Mouse (Mus musculus): ENCODE results near the gene Psmb3. TPM values are rescaled to one million over a fixed set of nuclear protein-coding genes. Genes with fewer than 3 reads are reported as not detected.
A peak's percentile ranks its signal among the peaks of the same experiment; 100 is the strongest.
"Not testable (repeated sequence)": the region's sequence is repeated elsewhere in the genome, so short reads cannot be mapped to it uniquely, and the experiment has no call there.

Psmb3 gene
- polyA plus RNA-seq, 1 experiment, result 44.4 TPM

GRCm38 (mm10) chr11:97733689-97734088 lies 30.5 kb downstream of the Psmb3 start:
- H3K9me3 ChIP-seq, result no peaks in the 10 kb centered on the region
- H3K27me3 ChIP-seq (replicated peaks), result no peaks in the 10 kb centered on the region
- TF ChIP-seq FLI1 (IDR thresholded peaks at IDR 0.05; ENCODE audit: low read length) (no peak), GATA1 (IDR thresholded peaks at IDR 0.05; ENCODE audit: borderline replicate concordance, low read length) (no peak)
- peak overlapping the region; percentile 74 for H3K4me3 ChIP-seq (replicated peaks)
- peaks cover 74% of the 10 kb centered on the region for H3K36me3 ChIP-seq (replicated peaks; ENCODE audit: low read length)
- H3K4me1 ChIP-seq, result peaks cover 91% of the 10 kb centered on the region

DNA sequence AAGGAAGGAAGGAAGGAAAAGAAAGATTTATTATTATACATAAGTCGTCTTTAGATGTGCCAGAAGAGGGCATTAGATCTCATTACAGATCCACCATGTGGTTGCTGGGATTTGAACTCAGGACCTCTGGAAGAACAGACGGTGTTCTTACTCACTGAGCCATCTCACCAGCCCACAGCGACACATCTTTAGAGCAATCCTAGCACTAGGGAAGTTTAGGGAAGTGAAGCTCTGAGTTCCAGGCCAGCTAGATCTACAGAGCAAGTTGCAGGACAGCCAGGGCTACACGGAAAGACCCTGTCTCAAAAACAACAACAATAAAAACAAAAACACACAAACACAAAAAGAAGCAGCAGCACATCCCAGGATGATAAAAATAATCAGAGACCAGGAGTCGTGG lies 31.6 kb downstream of the Psmb3 start:
- H3K36me3 ChIP-seq (replicated peaks; ENCODE audit: low read length), result peaks cover 74% of the 10 kb centered on the region
- not testable (repeated sequence) for H3K27me3 ChIP-seq (replicated peaks); H3K4me3 ChIP-seq (replicated peaks); H3K9me3 ChIP-seq
- H3K4me1 ChIP-seq, result peaks cover 85% of the 10 kb centered on the region

GRCm38 (mm10) chr11:97736645-97737044 lies 33.4 kb downstream of the Psmb3 start:
- TF ChIP-seq FLI1 (IDR thresholded peaks at IDR 0.05; ENCODE audit: low read length), result no peak
- TF ChIP-seq GATA1 (IDR thresholded peaks at IDR 0.05; ENCODE audit: borderline replicate concordance, low read length), result no peak
- peaks cover 66% of the 10 kb centered on the region for H3K36me3 ChIP-seq (replicated peaks; ENCODE audit: low read length)
- no peaks in the 10 kb centered on the region for H3K9me3 ChIP-seq
- peaks cover 84% of the 10 kb centered on the region for H3K4me1 ChIP-seq
- no peak overlapping the region for H3K4me3 ChIP-seq (replicated peaks)
- no peaks in the 10 kb centered on the region for H3K27me3 ChIP-seq (replicated peaks)

GRCm38 (mm10) chr11:97737600-97737999 lies 34.4 kb downstream of the Psmb3 start:
- Histone ChIP-seq H3K4me3 (replicated peaks) (no peak overlapping the region), H3K36me3 (replicated peaks; ENCODE audit: low read length) (peaks cover 62% of the 10 kb centered on the region), H3K27me3 (replicated peaks) (no peaks in the 10 kb centered on the region), H3K4me1 (peaks cover 86% of the 10 kb centered on the region), H3K9me3 (no peaks in the 10 kb centered on the region)
- TF ChIP-seq GATA1 (IDR thresholded peaks at IDR 0.05; ENCODE audit: borderline replicate concordance, low read length) (no peak), FLI1 (IDR thresholded peaks at IDR 0.05; ENCODE audit: low read length) (no peak)

DNA sequence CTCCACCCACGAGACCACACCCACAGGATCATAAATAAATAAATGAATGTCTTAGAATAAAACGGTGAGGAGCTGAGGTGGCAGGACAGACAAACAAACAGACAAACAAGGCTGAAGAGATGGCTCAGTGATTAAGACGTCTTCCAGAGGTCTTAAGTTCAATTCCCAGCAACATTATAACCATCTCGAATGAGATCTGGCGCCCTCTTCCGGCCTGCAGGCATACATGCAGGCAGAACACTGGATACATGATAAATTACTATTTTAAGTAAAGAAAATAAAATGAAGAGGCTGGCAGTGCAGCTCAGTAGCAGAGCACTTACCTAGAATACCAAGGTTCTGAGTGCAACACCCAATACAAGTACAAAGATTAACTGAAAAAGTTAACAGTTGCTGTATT lies 35.5 kb downstream of the Psmb3 start:
- Histone ChIP-seq H3K36me3 (replicated peaks; ENCODE audit: low read length) (peaks cover 52% of the 10 kb centered on the region), H3K27me3 (replicated peaks) (no peaks in the 10 kb centered on the region), H3K4me3 (replicated peaks) (no peak overlapping the region), H3K4me1 (peaks cover 86% of the 10 kb centered on the region), H3K9me3 (no peaks in the 10 kb centered on the region)
- TF ChIP-seq FLI1 (IDR thresholded peaks at IDR 0.05; ENCODE audit: low read length), result no peak
- no peak for TF ChIP-seq GATA1 (IDR thresholded peaks at IDR 0.05; ENCODE audit: borderline replicate concordance, low read length)

- peaks cover 50% of the 10 kb centered on the region for H3K36me3 ChIP-seq (replicated peaks; ENCODE audit: low read length)
- H3K4me1 ChIP-seq, result peaks cover 82% of the 10 kb centered on the region
- H3K9me3 ChIP-seq, result no peaks in the 10 kb centered on the region
- TF ChIP-seq GATA1 (IDR thresholded peaks at IDR 0.05; ENCODE audit: borderline replicate concordance, low read length) (no peak), FLI1 (IDR thresholded peaks at IDR 0.05; ENCODE audit: low read length) (no peak)
- H3K27me3 ChIP-seq (replicated peaks), result no peaks in the 10 kb centered on the region
- H3K4me3 ChIP-seq (replicated peaks), result no peak overlapping the region
These were observed 36.0 kb downstream of the Psmb3 start for GRCm38 (mm10) chr11:97739155-97739554.

DNA sequence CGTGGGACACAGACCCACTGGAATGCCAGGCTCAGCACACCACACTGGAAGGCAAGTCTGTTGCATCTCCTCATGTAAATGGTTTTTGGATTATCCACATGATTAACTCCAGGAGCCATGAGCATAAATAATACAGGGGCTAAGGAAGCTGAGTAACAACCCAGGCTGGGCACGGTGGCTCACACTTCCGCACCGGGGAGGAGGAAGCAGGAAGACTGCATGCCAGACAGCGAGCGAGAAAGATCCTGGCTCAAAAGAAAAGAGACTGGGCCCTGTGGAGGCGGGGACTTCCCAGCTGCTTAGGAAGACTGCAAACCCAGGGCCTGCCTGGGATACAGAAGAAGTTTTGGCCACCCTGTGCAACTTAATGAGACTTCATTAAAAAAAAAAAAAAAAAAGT lies 37.0 kb downstream of the Psmb3 start:
- peaks cover 50% of the 10 kb centered on the region for H3K36me3 ChIP-seq (replicated peaks; ENCODE audit: low read length)
- no peak for TF ChIP-seq GATA1 (IDR thresholded peaks at IDR 0.05; ENCODE audit: borderline replicate concordance, low read length)
- TF ChIP-seq FLI1 (IDR thresholded peaks at IDR 0.05; ENCODE audit: low read length), result no peak
- H3K27me3 ChIP-seq (replicated peaks), result no peaks in the 10 kb centered on the region
- no peaks in the 10 kb centered on the region for H3K9me3 ChIP-seq
- H3K4me3 ChIP-seq (replicated peaks), result peak overlapping the region; percentile 85
- H3K4me1 ChIP-seq, result peaks cover 74% of the 10 kb centered on the region

- Histone ChIP-seq H3K9me3 (no peaks in the 10 kb centered on the region), H3K4me1 (peaks cover 64% of the 10 kb centered on the region), H3K4me3 (replicated peaks) (peak overlapping the region; percentile 99), H3K27me3 (replicated peaks) (no peaks in the 10 kb centered on the region), H3K36me3 (replicated peaks; ENCODE audit: low read length) (peaks cover 53% of the 10 kb centered on the region)
- no peak for TF ChIP-seq FLI1 (IDR thresholded peaks at IDR 0.05; ENCODE audit: low read length)
- no peak for TF ChIP-seq GATA1 (IDR thresholded peaks at IDR 0.05; ENCODE audit: borderline replicate concordance, low read length)
These were observed 39.0 kb downstream of the Psmb3 start for GRCm38 (mm10) chr11:97742157-97742556.

- TF ChIP-seq GATA1 (IDR thresholded peaks at IDR 0.05; ENCODE audit: borderline replicate concordance, low read length) (no peak), FLI1 (IDR thresholded peaks at IDR 0.05; ENCODE audit: low read length) (no peak)
- peak overlapping the region; percentile 99 for H3K4me3 ChIP-seq (replicated peaks)
- peaks cover 53% of the 10 kb centered on the region for H3K36me3 ChIP-seq (replicated peaks; ENCODE audit: low read length)
- H3K27me3 ChIP-seq (replicated peaks), result no peaks in the 10 kb centered on the region
- H3K9me3 ChIP-seq, result no peaks in the 10 kb centered on the region
- peaks cover 59% of the 10 kb centered on the region for H3K4me1 ChIP-seq
These were observed 39.4 kb downstream of the Psmb3 start for GRCm38 (mm10) chr11:97742591-97742990.

- peaks cover 54% of the 10 kb centered on the region for H3K36me3 ChIP-seq (replicated peaks; ENCODE audit: low read length)
- peak overlapping the region; percentile 99 for H3K4me3 ChIP-seq (replicated peaks)
- TF ChIP-seq GATA1 (IDR thresholded peaks at IDR 0.05; ENCODE audit: borderline replicate concordance, low read length) (no peak), FLI1 (IDR thresholded peaks at IDR 0.05; ENCODE audit: low read length) (no peak)
- H3K27me3 ChIP-seq (replicated peaks), result no peaks in the 10 kb centered on the region
- no peaks in the 10 kb centered on the region for H3K9me3 ChIP-seq
- peaks cover 51% of the 10 kb centered on the region for H3K4me1 ChIP-seq
These were observed 40.2 kb downstream of the Psmb3 start for GRCm38 (mm10) chr11:97743423-97743822.

GRCm38 (mm10) chr11:97744063-97744717 lies 41.0 kb downstream of the Psmb3 start, which contains the start of gene Pip4k2b:
Pip4k2b (minus strand) TSS chr11:97744704.
- peaks cover 54% of the 10 kb centered on the region for H3K36me3 ChIP-seq (replicated peaks; ENCODE audit: low read length)
- no peaks in the 10 kb centered on the region for H3K9me3 ChIP-seq
- TF ChIP-seq GATA1 (IDR thresholded peaks at IDR 0.05; ENCODE audit: borderline replicate concordance, low read length) (no peak), FLI1 (IDR thresholded peaks at IDR 0.05; ENCODE audit: low read length) (no peak)
- peaks cover 49% of the 10 kb centered on the region for H3K4me1 ChIP-seq
- no peaks in the 10 kb centered on the region for H3K27me3 ChIP-seq (replicated peaks)
- H3K4me3 ChIP-seq (replicated peaks), result peak within 1 kb of the TSS; percentile 99

Data from megakaryocyte, embryonic 14.5 days (primary cell).